Comparison of ENCODE assay signal across 34 mouse cellular contexts in genomic region chrX:93982193-93982592, GRCm38 (mm10). TPM values are rescaled to one million over a fixed set of nuclear protein-coding genes. Genes with fewer than 3 reads are reported as not detected.
"Had no signal": no experiment of that assay in that cellular context is flagged by ENCODE, and none has a peak within 500 bp of the region (broad histone marks: within the 10 kb centered on the region; RNA-seq: fewer than 3 reads in every experiment).

No protein-coding gene starts in this region.

- H3K4me2 ChIP-seq: heart, embryonic 12.5 days; hindbrain, embryonic 12.5 days; hindbrain, embryonic 14.5 days; intestine, embryonic 15.5 days; limb, embryonic 12.5 days had no signal

- H3K9ac ChIP-seq: heart, embryonic 12.5 days; hindbrain, embryonic 12.5 days; hindbrain, embryonic 14.5 days; intestine, embryonic 15.5 days; limb, embryonic 12.5 days had no signal

- H3K36me3 ChIP-seq: heart, embryonic 10.5 days; heart, embryonic 12.5 days; hindbrain, embryonic 10.5 days; hindbrain, embryonic 12.5 days; intestine, embryonic 15.5 days; limb, embryonic 10.5 days; limb, embryonic 12.5 days had no signal

- ATAC-seq: hindbrain, embryonic 16.5 days; inflammation-experienced regulatory T-cells, adult 6 months; intestine, embryonic 15.5 days; intestine, postnatal 0 days had no signal

- H3K4me1 ChIP-seq: heart, embryonic 10.5 days; heart, embryonic 12.5 days; hindbrain, embryonic 10.5 days; hindbrain, embryonic 12.5 days; intestine, embryonic 15.5 days; limb, embryonic 10.5 days; limb, embryonic 12.5 days had no signal

- H3K9me3 ChIP-seq: heart, embryonic 10.5 days; hindbrain, embryonic 10.5 days; intestine, embryonic 15.5 days; limb, embryonic 10.5 days had no signal

- H3K27me3 ChIP-seq: intestine, embryonic 15.5 days had no signal

- DNase-seq: gastrocnemius, postnatal 14 days; gastrocnemius, postnatal 36 days; heart, adult 11 months; heart, adult 2 months; heart, postnatal 10 days; heart, postnatal 4 days; kidney, adult 18-20 months; kidney, adult 8-10 months; kidney, postnatal 10 days; kidney, postnatal 25 days; kidney, postnatal 4 days had no signal

- H3K4me3 ChIP-seq: heart, adult 2 months; heart, embryonic 10.5 days; heart, embryonic 12.5 days; hindbrain, embryonic 10.5 days; hindbrain, embryonic 12.5 days; intestine, embryonic 15.5 days; layer of hippocampus, adult 2 months; left cerebral cortex, adult 2 months; limb, embryonic 10.5 days; limb, embryonic 12.5 days had no signal

- H3K27ac ChIP-seq: heart, adult 2 months; heart, embryonic 10.5 days; hindbrain, embryonic 10.5 days; hindbrain, embryonic 12.5 days; hindbrain, embryonic 14.5 days; intestine, embryonic 15.5 days; layer of hippocampus, adult 2 months; left cerebral cortex, adult 2 months; limb, embryonic 10.5 days; limb, embryonic 12.5 days had no signal

RNA-seq across cellular contexts. Expression of gene AU015836, which starts 13.7 kb away (rescaled TPM):
- total RNA-seq: gastrocnemius, adult 18-20 months; gastrocnemius, adult 8-10 months; gastrocnemius, postnatal 14 days; gastrocnemius, postnatal 36 days; heart, adult 2 months; heart, postnatal 10 days; heart, postnatal 25 days; heart, postnatal 4 days; layer of hippocampus, adult 2 months; layer of hippocampus, postnatal 10 days; layer of hippocampus, postnatal 25 days; left cerebral cortex, adult 2 months; left cerebral cortex, postnatal 14 days; left cerebral cortex, postnatal 36 days; liver, adult 2 months had no signal
- polyA plus RNA-seq: gonadal fat pad, adult 2 months; heart, adult 2 months; heart, embryonic 12.5 days; heart, embryonic 16.5 days; hindbrain, embryonic 10.5 days; hindbrain, embryonic 12.5 days; hindbrain, embryonic 14.5 days; hindbrain, embryonic 16.5 days; inflammation-experienced regulatory T-cells, adult 6 months; limb, embryonic 10.5 days; limb, embryonic 12.5 days; liver, adult 2 months had no signal
